Mouse (Mus musculus) 3T3-L1 (cell line): ENCODE results near the gene Cttn.

ENCODE experiments used
- DNase-seq: peaks from one replicate; pipeline ENCODE4 v3.0.0-alpha.2; 2015; ENCODE audit warnings: low read depth, low spot score

Gene Cttn

DNA sequence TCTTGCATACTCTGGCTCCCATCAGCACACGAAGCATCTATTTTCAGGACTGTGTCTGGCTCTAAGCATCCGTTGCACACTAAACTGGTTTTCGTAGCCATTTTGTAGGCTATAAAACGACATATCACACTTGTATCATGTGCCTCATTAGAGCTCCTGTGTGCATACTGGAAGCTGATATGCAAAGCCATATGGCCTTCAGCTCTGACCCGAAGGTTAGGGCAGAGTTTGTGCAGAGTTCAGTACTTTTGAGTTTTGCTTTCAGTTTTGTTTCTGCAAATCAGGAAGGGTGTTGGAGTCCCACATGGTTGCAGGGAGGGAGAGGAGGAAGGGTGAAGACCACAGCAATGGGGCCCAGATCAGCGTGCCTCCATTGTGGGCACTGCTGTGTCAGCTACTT lies 79.1 kb downstream of the Cttn start:
- DNase-seq: no peak

DNA sequence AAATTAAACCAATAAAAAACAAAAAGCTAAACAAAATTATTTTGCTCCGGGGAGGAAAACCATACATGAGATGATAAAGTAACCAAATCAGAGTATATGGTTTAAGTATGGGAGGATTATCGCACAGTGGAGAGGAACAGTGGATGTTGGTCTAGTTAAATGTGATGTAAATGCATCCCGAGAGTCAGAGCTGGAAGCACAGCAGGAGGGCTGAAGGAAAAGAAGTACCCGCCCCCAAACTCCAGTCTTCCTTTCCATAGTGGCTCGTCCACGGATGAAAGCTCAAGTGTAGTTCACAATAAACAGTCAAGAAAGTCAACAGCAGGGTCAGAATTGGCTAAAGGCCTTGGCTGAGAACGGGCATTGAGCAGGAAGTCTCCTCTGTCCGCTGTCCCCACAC lies 80.1 kb downstream of the Cttn start:
- DNase-seq: no peak

DNA sequence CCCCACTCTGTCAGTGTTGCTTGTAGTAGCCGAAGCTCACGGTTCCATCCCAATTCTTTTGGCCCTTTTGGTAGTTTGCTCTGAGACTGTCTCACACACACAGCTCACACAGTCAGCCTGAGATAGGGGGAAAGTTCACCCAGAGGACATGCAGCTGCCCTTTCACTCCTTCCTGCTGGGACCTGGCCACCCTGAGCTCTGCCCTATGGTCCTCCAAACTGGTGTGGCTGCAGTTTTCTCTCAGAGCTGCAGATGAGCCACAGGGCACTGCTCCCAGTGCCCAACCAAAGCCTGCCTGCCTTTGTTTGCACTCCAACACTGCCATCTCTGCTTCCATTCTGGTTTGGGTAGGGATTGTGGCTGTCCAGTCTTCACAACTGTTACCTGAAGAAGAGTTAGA lies 81.1 kb downstream of the Cttn start:
- DNase-seq: no peak

DNA sequence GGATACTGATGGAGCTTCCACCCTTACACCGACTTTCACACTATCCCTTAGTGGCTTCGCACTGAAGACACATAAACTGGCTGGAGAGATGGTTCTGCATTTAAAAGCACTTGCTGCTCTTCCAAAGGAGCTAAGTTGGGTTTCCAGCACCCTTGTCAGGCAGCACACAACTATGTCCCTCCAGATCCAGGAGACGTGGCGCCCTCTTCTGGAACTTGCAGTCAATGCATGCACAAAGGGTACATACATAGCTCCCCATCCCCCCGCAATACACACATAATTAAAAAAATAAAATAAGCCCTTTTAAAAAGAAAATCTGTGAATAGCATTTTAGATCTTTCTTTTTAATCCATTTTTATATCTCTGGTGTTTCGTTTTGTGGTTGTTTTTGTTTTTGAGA lies 83.3 kb downstream of the Cttn start:
- no peak for DNase-seq
